Mouse (Mus musculus): ENCODE results near the gene Syt1. TPM values are rescaled to one million over a fixed set of nuclear protein-coding genes. Genes with fewer than 3 reads are reported as not detected.

Syt1 gene
- polyA plus RNA-seq, 1 experiment: not detected

GRCm38 (mm10) chr10:108699946-108700345 is 310.8 kb downstream of the Syt1 start, which contains the start of gene Gm5136:
Gene Gm5136, minus strand, starts transcription at chr10:108700160.
- no peak within 1 kb of the TSS for H3K4me3 ChIP-seq (replicated peaks)
- TF ChIP-seq TAL1 (IDR thresholded peaks at IDR 0.05; ENCODE audit: low read length) (no peak), GATA1 (IDR thresholded peaks at IDR 0.05; ENCODE audit: low read length) (no peak)

GRCm38 (mm10) chr10:108697062-108697461 is 313.7 kb downstream of the Syt1 start:
- TF ChIP-seq TAL1 (IDR thresholded peaks at IDR 0.05; ENCODE audit: low read length): no peak
- TF ChIP-seq GATA1 (IDR thresholded peaks at IDR 0.05; ENCODE audit: low read length): no peak
- Histone ChIP-seq H3K4me3 (replicated peaks) (no peak overlapping the region), H3K9me3 (ENCODE audit: control insufficient read depth, low read length) (peaks cover 8% of the 10 kb centered on the region; the same call in 1 of the 2 replicates), H3K4me1 (ENCODE audit: control insufficient read depth) (no peaks in the 10 kb centered on the region), H3K36me3 (ENCODE audit: control insufficient read depth) (no peaks in the 10 kb centered on the region), H3K27me3 (ENCODE audit: control insufficient read depth) (no peaks in the 10 kb centered on the region)

More at GRCm38 (mm10) chr10:108699946-108700345, 310.8 kb downstream of the Syt1 start, which contains the start of gene Gm5136:
- peaks cover 8% of the 10 kb centered on the region; the same call in 1 of the 2 replicates for H3K9me3 ChIP-seq (ENCODE audit: control insufficient read depth, low read length)
- H3K4me1 ChIP-seq (ENCODE audit: control insufficient read depth): no peaks in the 10 kb centered on the region
- H3K36me3 ChIP-seq (ENCODE audit: control insufficient read depth): no peaks in the 10 kb centered on the region
- H3K27me3 ChIP-seq (ENCODE audit: control insufficient read depth): no peaks in the 10 kb centered on the region

- no peaks in the 10 kb centered on the region for H3K36me3 ChIP-seq (ENCODE audit: control insufficient read depth)
- TF ChIP-seq TAL1 (IDR thresholded peaks at IDR 0.05; ENCODE audit: low read length) (no peak), GATA1 (IDR thresholded peaks at IDR 0.05; ENCODE audit: low read length) (no peak)
- H3K9me3 ChIP-seq (ENCODE audit: control insufficient read depth, low read length): no peaks in the 10 kb centered on the region
- H3K4me1 ChIP-seq (ENCODE audit: control insufficient read depth): no peaks in the 10 kb centered on the region
- H3K4me3 ChIP-seq (replicated peaks): no peak overlapping the region
- H3K27me3 ChIP-seq (ENCODE audit: control insufficient read depth): no peaks in the 10 kb centered on the region
Measured at GRCm38 (mm10) chr10:108690954-108691353, 319.8 kb downstream of the Syt1 start.

GRCm38 (mm10) chr10:108686696-108687095 is 324.1 kb downstream of the Syt1 start:
- Histone ChIP-seq H3K4me3 (replicated peaks) (no peak overlapping the region), H3K36me3 (ENCODE audit: control insufficient read depth) (no peaks in the 10 kb centered on the region), H3K9me3 (ENCODE audit: control insufficient read depth, low read length) (no peaks in the 10 kb centered on the region), H3K4me1 (ENCODE audit: control insufficient read depth) (no peaks in the 10 kb centered on the region), H3K27me3 (ENCODE audit: control insufficient read depth) (no peaks in the 10 kb centered on the region)
- TF ChIP-seq GATA1 (IDR thresholded peaks at IDR 0.05; ENCODE audit: low read length) (no peak), TAL1 (IDR thresholded peaks at IDR 0.05; ENCODE audit: low read length) (no peak)

GRCm38 (mm10) chr10:108679675-108680390 is 330.9 kb downstream of the Syt1 start:
- TF ChIP-seq TAL1 (IDR thresholded peaks at IDR 0.05; ENCODE audit: low read length): no peak
- no peak for TF ChIP-seq GATA1 (IDR thresholded peaks at IDR 0.05; ENCODE audit: low read length)
- Histone ChIP-seq H3K36me3 (ENCODE audit: control insufficient read depth) (no peaks in the 10 kb centered on the region), H3K27me3 (ENCODE audit: control insufficient read depth) (no peaks in the 10 kb centered on the region), H3K4me1 (ENCODE audit: control insufficient read depth) (peaks cover 3% of the 10 kb centered on the region), H3K4me3 (replicated peaks) (no peak overlapping the region), H3K9me3 (ENCODE audit: control insufficient read depth, low read length) (no peaks in the 10 kb centered on the region)

- Histone ChIP-seq H3K36me3 (ENCODE audit: control insufficient read depth) (no peaks in the 10 kb centered on the region), H3K27me3 (ENCODE audit: control insufficient read depth) (no peaks in the 10 kb centered on the region), H3K4me3 (replicated peaks) (no peak overlapping the region), H3K9me3 (ENCODE audit: control insufficient read depth, low read length) (no peaks in the 10 kb centered on the region), H3K4me1 (ENCODE audit: control insufficient read depth) (peaks cover 3% of the 10 kb centered on the region)
- TF ChIP-seq TAL1 (IDR thresholded peaks at IDR 0.05; ENCODE audit: low read length): no peak
- TF ChIP-seq GATA1 (IDR thresholded peaks at IDR 0.05; ENCODE audit: low read length): no peak
Measured at GRCm38 (mm10) chr10:108677053-108677452, 333.7 kb downstream of the Syt1 start.

- Histone ChIP-seq H3K4me3 (replicated peaks) (no peak overlapping the region), H3K36me3 (ENCODE audit: control insufficient read depth) (no peaks in the 10 kb centered on the region), H3K4me1 (ENCODE audit: control insufficient read depth) (no peaks in the 10 kb centered on the region), H3K27me3 (ENCODE audit: control insufficient read depth) (no peaks in the 10 kb centered on the region), H3K9me3 (ENCODE audit: control insufficient read depth, low read length) (no peaks in the 10 kb centered on the region)
- TF ChIP-seq GATA1 (IDR thresholded peaks at IDR 0.05; ENCODE audit: low read length) (no peak), TAL1 (IDR thresholded peaks at IDR 0.05; ENCODE audit: low read length) (no peak)
Measured at GRCm38 (mm10) chr10:108668944-108669343, 341.8 kb downstream of the Syt1 start.

GRCm38 (mm10) chr10:108660295-108660694 is 350.5 kb downstream of the Syt1 start:
- Histone ChIP-seq H3K36me3 (ENCODE audit: control insufficient read depth) (no peaks in the 10 kb centered on the region), H3K4me3 (replicated peaks) (no peak overlapping the region), H3K4me1 (ENCODE audit: control insufficient read depth) (no peaks in the 10 kb centered on the region; the same call in 1 of the 2 replicates), H3K27me3 (ENCODE audit: control insufficient read depth) (no peaks in the 10 kb centered on the region), H3K9me3 (ENCODE audit: control insufficient read depth, low read length) (no peaks in the 10 kb centered on the region)
- TF ChIP-seq GATA1 (IDR thresholded peaks at IDR 0.05; ENCODE audit: low read length) (no peak), TAL1 (IDR thresholded peaks at IDR 0.05; ENCODE audit: low read length) (no peak)

GRCm38 (mm10) chr10:108658300-108658699 is 352.5 kb downstream of the Syt1 start:
- Histone ChIP-seq H3K4me1 (ENCODE audit: control insufficient read depth) (no peaks in the 10 kb centered on the region; the same call in 1 of the 2 replicates), H3K9me3 (ENCODE audit: control insufficient read depth, low read length) (no peaks in the 10 kb centered on the region), H3K27me3 (ENCODE audit: control insufficient read depth) (no peaks in the 10 kb centered on the region), H3K36me3 (ENCODE audit: control insufficient read depth) (no peaks in the 10 kb centered on the region), H3K4me3 (replicated peaks) (no peak overlapping the region)
- TF ChIP-seq TAL1 (IDR thresholded peaks at IDR 0.05; ENCODE audit: low read length) (no peak), GATA1 (IDR thresholded peaks at IDR 0.05; ENCODE audit: low read length) (no peak)

All from erythroblast, embryonic 14.5 days (primary cell).